Mouse (Mus musculus): ENCODE measurements around the gene Nbas.

- no peak for TF ChIP-seq CTCF (IDR thresholded peaks at IDR 0.05; ENCODE audit: low read depth)
- no peak for TF ChIP-seq EP300 (IDR thresholded peaks at IDR 0.05; ENCODE audit: low read depth)
Observed at GRCm38 (mm10) chr12:13410191-13410590, 141.3 kb downstream of the Nbas start.
